Mouse (Mus musculus) splenic B cell, adult 2 months (primary cell): ENCODE measurements around the gene Coq7.

Source experiments
- DNase-seq: peaks from one replicate; pipeline ENCODE4 v3.0.0-alpha.2; 2011; ENCODE audit warnings: low read depth, low spot score
- H3K27me3 ChIP-seq: 2 replicates; pipeline ENCODE4 v1.6.1; 2012; ENCODE audit warnings: mild to moderate bottlenecking, low read length, moderate library complexity, mixed read lengths; ENCODE audit not compliant: control insufficient read depth, poor library complexity, insufficient read depth, severe bottlenecking
- H3K36me3 ChIP-seq: 2 replicates; pipeline ENCODE4 v1.6.1; 2012; ENCODE audit warnings: mild to moderate bottlenecking, low read length, moderate library complexity, mixed read lengths; ENCODE audit not compliant: control insufficient read depth, poor library complexity, insufficient read depth, severe bottlenecking

Coq7 gene

GRCm38 (mm10) chr7:118518687-118519086, 14.5 kb downstream of the Coq7 start:
- peak; percentile 81 for DNase-seq
- H3K36me3 ChIP-seq = no peaks in the 10 kb centered on the region
- no peaks in the 10 kb centered on the region for H3K27me3 ChIP-seq

GRCm38 (mm10) chr7:118517819-118518218, 15.3 kb downstream of the Coq7 start:
- H3K36me3 ChIP-seq = no peaks in the 10 kb centered on the region
- H3K27me3 ChIP-seq = no peaks in the 10 kb centered on the region
- peak; percentile 31 for DNase-seq

- Histone ChIP-seq H3K27me3 (no peaks in the 10 kb centered on the region), H3K36me3 (no peaks in the 10 kb centered on the region)
- no peak for DNase-seq
Observed at GRCm38 (mm10) chr7:118508556-118508955, 24.6 kb downstream of the Coq7 start.

- no peaks in the 10 kb centered on the region for H3K36me3 ChIP-seq
- no peak for DNase-seq
- no peaks in the 10 kb centered on the region for H3K27me3 ChIP-seq
Observed at GRCm38 (mm10) chr7:118503844-118504243, 29.3 kb downstream of the Coq7 start.

- Histone ChIP-seq H3K27me3 (no peaks in the 10 kb centered on the region), H3K36me3 (no peaks in the 10 kb centered on the region)
- DNase-seq = no peak
Observed at GRCm38 (mm10) chr7:118502333-118502732, 30.8 kb downstream of the Coq7 start.

- DNase-seq = no peak
- no peaks in the 10 kb centered on the region for H3K27me3 ChIP-seq
- H3K36me3 ChIP-seq = no peaks in the 10 kb centered on the region
Observed at GRCm38 (mm10) chr7:118499784-118500435, 33.2 kb downstream of the Coq7 start.

- no peaks in the 10 kb centered on the region for H3K36me3 ChIP-seq
- no peaks in the 10 kb centered on the region for H3K27me3 ChIP-seq
- DNase-seq = no peak
Observed at GRCm38 (mm10) chr7:118498984-118499783, 34.0 kb downstream of the Coq7 start.

GRCm38 (mm10) chr7:118494892-118495579, 38.1 kb downstream of the Coq7 start:
- H3K36me3 ChIP-seq = no peaks in the 10 kb centered on the region
- no peaks in the 10 kb centered on the region; the same call in 1 of the 2 replicates for H3K27me3 ChIP-seq
- no peak for DNase-seq

- no peak for DNase-seq
- no peaks in the 10 kb centered on the region; the same call in 1 of the 2 replicates for H3K27me3 ChIP-seq
- no peaks in the 10 kb centered on the region for H3K36me3 ChIP-seq
Observed at GRCm38 (mm10) chr7:118493892-118494291, 39.3 kb downstream of the Coq7 start.

- peak; percentile 35 for DNase-seq
- H3K36me3 ChIP-seq = no peaks in the 10 kb centered on the region
- no peaks in the 10 kb centered on the region; the same call in 1 of the 2 replicates for H3K27me3 ChIP-seq
Observed at GRCm38 (mm10) chr7:118491431-118492147, 41.6 kb downstream of the Coq7 start, which contains the start of gene Itpripl2. Itpripl2 (minus strand) TSS chr7:118491975.

GRCm38 (mm10) chr7:118490666-118491430, 42.3 kb downstream of the Coq7 start:
- H3K36me3 ChIP-seq = no peaks in the 10 kb centered on the region
- DNase-seq = peak; percentile 23
- no peaks in the 10 kb centered on the region; the same call in 1 of the 2 replicates for H3K27me3 ChIP-seq

GRCm38 (mm10) chr7:118489706-118490665, 43.2 kb downstream of the Coq7 start:
- Histone ChIP-seq H3K36me3 (no peaks in the 10 kb centered on the region), H3K27me3 (no peaks in the 10 kb centered on the region; the same call in 1 of the 2 replicates)
- DNase-seq = no peak

GRCm38 (mm10) chr7:118488060-118488664, 45.0 kb downstream of the Coq7 start:
- DNase-seq = no peak
- no peaks in the 10 kb centered on the region; the same call in 1 of the 2 replicates for H3K27me3 ChIP-seq
- H3K36me3 ChIP-seq = no peaks in the 10 kb centered on the region
